Mouse (Mus musculus) lung, postnatal 0 days (tissue): ENCODE data around the gene Gpam.

Experiments used
- CTCF ChIP-seq: IDR thresholded peaks from 2 replicates; pipeline ENCODE4 v1.5.1; 2016; ENCODE audit warnings: antibody characterized with exemption, mild to moderate bottlenecking
- EP300 ChIP-seq: IDR thresholded peaks from 2 replicates; pipeline ENCODE4 v1.6.1; 2016; ENCODE audit warnings: antibody characterized with exemption, mild to moderate bottlenecking, control low read depth

- TF ChIP-seq CTCF (no peak), EP300 (no peak)
These were observed 6.4 kb downstream of the Gpam start for GRCm38 (mm10) chr19:55120518-55121244.
